Mouse (Mus musculus) limb, embryonic 15.5 days (tissue): Measurements from ENCODE around the gene Gm20219. TPM values are rescaled to one million over a fixed set of nuclear protein-coding genes. Genes with fewer than 3 reads are reported as not detected.
A peak's percentile ranks its signal among the peaks of the same experiment; 100 is the strongest.

ENCODE experiments used
- ATAC-seq: fragments of 200-750 bp; cut with Nextera tagmentation; 2 replicates; pipeline ENCODE4 v1.8.0; 2017; ENCODE audit warnings: low read depth, moderate TSS enrichment; ENCODE audit not compliant: insufficient number of reproducible peaks, low FRiP score, low TSS enrichment
- H3K27ac ChIP-seq: fragments of 300-500 bp; sonication (generic); 2 replicates; pipeline ENCODE4 v1.5.1; 2015; ENCODE audit warnings: moderate library complexity, mild to moderate bottlenecking, inconsistent platforms
- H3K27me3 ChIP-seq: fragments of 300-500 bp; sonication (generic); 2 replicates; pipeline ENCODE4 v1.6.1; 2015; ENCODE audit warnings: inconsistent platforms
- H3K36me3 ChIP-seq: fragments of 300-500 bp; sonication (generic); 2 replicates; pipeline ENCODE4 v1.6.1; 2015; ENCODE audit warnings: inconsistent platforms
- H3K4me1 ChIP-seq: fragments of 300-500 bp; sonication (generic); 2 replicates; pipeline ENCODE4 v1.6.1; 2015; ENCODE audit warnings: inconsistent platforms
- H3K4me2 ChIP-seq: fragments of 300-500 bp; sonication (generic); 2 replicates; pipeline ENCODE4 v1.6.1; 2015; ENCODE audit warnings: mild to moderate bottlenecking, inconsistent platforms
- H3K4me3 ChIP-seq: fragments of 300-500 bp; sonication (generic); 2 replicates; pipeline ENCODE4 v1.5.1; 2015; ENCODE audit warnings: mild to moderate bottlenecking, inconsistent platforms
- H3K9ac ChIP-seq: fragments of 300-500 bp; sonication (generic); 2 replicates; pipeline ENCODE4 v1.6.1; 2015; ENCODE audit warnings: inconsistent platforms
- H3K9me3 ChIP-seq: fragments of 300-500 bp; sonication (generic); 2 replicates; pipeline ENCODE4 v1.6.1; 2016; ENCODE audit warnings: inconsistent platforms
- WGBS: fragments of 180-500 bp; shearing (Covaris S2); methylation state at CpG from one replicate; pipeline ENCODE4 v1.1.7; 2015; 5-methylcytosine and 5-hydroxymethylcytosine counted together
- polyA plus RNA-seq: library from polyadenylated mRNA; unstranded; fragments of >200 nt; fragmentation: Nextera tagmentation; extraction: Ambion mirVana; gene quantifications from 2 replicates; pipeline ENCODE4 v1.2.1, GENCODE M21; 2015

The Gm20219 gene
- polyA plus RNA-seq, 1 experiment from 2014 or later = 16.6 TPM

DNA sequence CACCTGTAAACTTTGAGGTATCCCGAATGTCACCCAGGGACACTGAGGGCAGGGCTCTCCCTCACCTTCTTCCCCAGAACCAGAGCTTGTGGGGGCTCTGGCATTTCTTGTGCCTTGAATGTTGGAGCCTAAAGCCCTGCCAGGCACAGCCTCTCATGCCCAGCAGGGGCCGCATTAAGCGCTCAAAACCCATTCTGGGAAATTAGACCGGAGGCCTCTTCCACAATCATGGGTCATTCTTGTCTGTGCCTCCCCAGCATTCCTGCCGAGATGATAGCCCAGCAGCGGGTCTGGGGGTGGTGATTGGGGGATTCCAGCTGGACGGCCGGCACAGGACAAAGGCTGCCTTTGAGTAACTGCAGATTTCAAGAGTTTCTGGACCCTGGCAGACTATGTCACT is 16.3 kb downstream of the Gm20219 start:
- 44% methylated on average over 8 of the region's 8 CpGs for WGBS
- H3K36me3 ChIP-seq = no peaks in the 10 kb centered on the region
- ATAC-seq = no peak
- no peaks in the 10 kb centered on the region for H3K4me1 ChIP-seq
- no peak overlapping the region for H3K4me2 ChIP-seq
- H3K9me3 ChIP-seq = no peaks in the 10 kb centered on the region
- H3K4me3 ChIP-seq = no peak overlapping the region
- no peak overlapping the region for H3K9ac ChIP-seq
- no peak overlapping the region for H3K27ac ChIP-seq
- H3K27me3 ChIP-seq = no peaks in the 10 kb centered on the region

- no peaks in the 10 kb centered on the region for H3K36me3 ChIP-seq
- 79% methylated on average over 3 of the region's 3 CpGs for WGBS
- H3K27ac ChIP-seq = no peak overlapping the region
- H3K27me3 ChIP-seq = no peaks in the 10 kb centered on the region
- no peak overlapping the region for H3K4me3 ChIP-seq
- no peaks in the 10 kb centered on the region for H3K4me1 ChIP-seq
- no peak overlapping the region for H3K9ac ChIP-seq
- H3K9me3 ChIP-seq = no peaks in the 10 kb centered on the region
- no peak for ATAC-seq
- no peak overlapping the region for H3K4me2 ChIP-seq
These were observed 17.3 kb downstream of the Gm20219 start for GRCm38 (mm10) chr17:56536874-56537273.

GRCm38 (mm10) chr17:56536192-56536591 is 18.0 kb downstream of the Gm20219 start:
- no peak for ATAC-seq

DNA sequence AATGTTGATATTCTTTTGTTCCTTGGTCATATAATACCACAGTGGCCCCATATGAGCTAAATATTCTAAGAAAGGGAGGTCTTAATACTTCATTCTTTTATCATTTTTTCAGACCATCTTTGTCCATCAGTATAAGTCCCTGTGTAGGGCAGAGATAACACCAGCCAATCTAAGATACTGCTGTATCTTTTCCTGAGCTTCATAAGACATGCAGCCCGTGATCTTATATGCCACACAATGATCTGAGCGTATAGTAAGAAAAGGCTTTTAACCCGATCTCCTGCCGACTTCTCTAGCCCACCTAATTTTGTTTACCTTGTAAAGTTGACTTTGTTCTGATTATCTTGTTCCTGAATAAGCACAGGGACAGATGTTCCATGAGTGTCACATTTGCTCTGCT is 29.2 kb downstream of the Gm20219 start:
- H3K36me3 ChIP-seq = no peaks in the 10 kb centered on the region
- no peak for ATAC-seq
- no peak overlapping the region for H3K4me2 ChIP-seq
- no peak overlapping the region for H3K9ac ChIP-seq
- WGBS = 70% methylated on average over 4 of the region's 4 CpGs
- H3K4me3 ChIP-seq = no peak overlapping the region
- H3K27ac ChIP-seq = no peak overlapping the region
- no peaks in the 10 kb centered on the region for H3K4me1 ChIP-seq
- no peaks in the 10 kb centered on the region for H3K9me3 ChIP-seq
- H3K27me3 ChIP-seq = no peaks in the 10 kb centered on the region

More at GRCm38 (mm10) chr17:56536192-56536591, 18.0 kb downstream of the Gm20219 start:
- Histone ChIP-seq H3K4me2 (no peak overlapping the region), H3K9me3 (no peaks in the 10 kb centered on the region), H3K4me1 (no peaks in the 10 kb centered on the region), H3K36me3 (no peaks in the 10 kb centered on the region), H3K27me3 (no peaks in the 10 kb centered on the region), H3K9ac (no peak overlapping the region), H3K4me3 (no peak overlapping the region), H3K27ac (no peak overlapping the region)
- 77% methylated on average over 14 of the region's 14 CpGs for WGBS

- no peak for ATAC-seq
- no peak overlapping the region for H3K4me3 ChIP-seq
These were observed 31.4 kb downstream of the Gm20219 start for GRCm38 (mm10) chr17:56522744-56523143.

DNA sequence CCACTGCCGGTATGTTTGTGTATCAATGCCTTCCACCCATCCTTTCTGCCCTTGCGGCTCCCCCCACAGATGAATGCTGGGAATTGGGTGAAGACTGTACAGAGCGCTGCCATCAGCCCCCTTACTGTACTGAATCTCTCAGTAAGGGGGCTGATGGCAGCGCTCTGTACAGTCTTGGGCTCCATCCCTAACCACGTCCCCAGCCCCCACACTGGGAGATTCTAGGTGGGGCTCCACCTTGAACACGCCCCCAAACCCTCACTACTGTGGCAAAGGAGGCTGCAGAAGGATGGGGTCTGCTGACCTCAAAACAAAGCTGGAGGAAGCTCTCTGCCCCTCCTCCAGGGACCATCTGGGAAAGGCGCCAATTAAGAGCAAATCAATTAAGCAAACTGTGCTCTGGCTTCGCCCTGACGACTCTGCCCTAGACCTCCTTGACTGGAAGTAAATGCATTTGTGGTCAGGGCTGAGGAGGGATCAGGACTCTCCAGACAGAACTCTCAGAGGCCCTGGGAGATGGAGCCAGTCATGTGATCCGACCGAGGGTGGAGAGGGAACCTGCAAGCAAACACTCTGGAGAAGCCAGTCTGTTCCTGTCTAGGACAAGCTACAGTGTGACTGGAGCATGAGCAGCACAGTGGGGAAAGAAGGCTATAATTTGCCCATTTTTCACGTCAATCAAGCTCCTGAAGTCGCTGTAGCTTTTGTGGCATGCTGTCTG is 38.3 kb downstream of the Gm20219 start:
- H3K4me1 ChIP-seq = peaks cover 23% of the 10 kb centered on the region
- 11% methylated on average over 13 of the region's 13 CpGs for WGBS
- no peaks in the 10 kb centered on the region for H3K36me3 ChIP-seq
- H3K4me3 ChIP-seq = no peak overlapping the region
- no peak overlapping the region for H3K9ac ChIP-seq
- peaks cover 43% of the 10 kb centered on the region for H3K27me3 ChIP-seq
- no peak overlapping the region for H3K27ac ChIP-seq
- no peaks in the 10 kb centered on the region for H3K9me3 ChIP-seq
- no peak for ATAC-seq
- no peak overlapping the region; the same call in 1 of the 2 replicates for H3K4me2 ChIP-seq

More at GRCm38 (mm10) chr17:56522744-56523143, 31.4 kb downstream of the Gm20219 start:
- Histone ChIP-seq H3K4me1 (no peaks in the 10 kb centered on the region), H3K27me3 (no peaks in the 10 kb centered on the region), H3K36me3 (no peaks in the 10 kb centered on the region), H3K27ac (no peak overlapping the region), H3K4me2 (no peak overlapping the region), H3K9ac (no peak overlapping the region), H3K9me3 (no peaks in the 10 kb centered on the region)
- 21% methylated on average over 1 of the region's 1 CpGs for WGBS

GRCm38 (mm10) chr17:56514916-56515315 is 39.3 kb downstream of the Gm20219 start:
- ATAC-seq = no peak
- no peaks in the 10 kb centered on the region for H3K9me3 ChIP-seq
- WGBS = 41% methylated on average over 12 of the region's 12 CpGs
- H3K9ac ChIP-seq = no peak overlapping the region
- H3K27ac ChIP-seq = no peak overlapping the region
- H3K4me1 ChIP-seq = peaks cover 30% of the 10 kb centered on the region
- H3K4me3 ChIP-seq = no peak overlapping the region
- H3K27me3 ChIP-seq = peaks cover 53% of the 10 kb centered on the region
- H3K36me3 ChIP-seq = no peaks in the 10 kb centered on the region
- H3K4me2 ChIP-seq = no peak overlapping the region

DNA sequence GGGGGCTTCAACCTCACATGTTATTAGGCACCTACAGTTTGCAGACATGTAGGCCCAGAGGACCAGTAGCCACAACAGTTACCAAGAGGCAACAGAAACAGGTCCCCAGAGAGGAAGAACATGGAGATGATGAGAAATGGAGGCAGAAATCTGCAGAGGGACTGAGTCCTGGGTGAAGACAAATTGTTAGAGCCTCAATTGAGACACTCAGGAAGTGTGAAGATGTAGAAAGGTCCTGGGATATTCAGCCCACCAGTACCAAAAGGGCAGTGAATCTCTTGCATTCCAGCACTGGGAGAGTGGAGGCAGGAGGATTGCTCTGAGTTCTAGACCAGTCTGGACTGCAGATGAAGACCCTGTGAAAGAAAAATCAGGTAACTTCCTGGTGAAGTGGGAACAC is 39.9 kb downstream of the Gm20219 start:
- Histone ChIP-seq H3K4me1 (peaks cover 35% of the 10 kb centered on the region), H3K27me3 (peaks cover 59% of the 10 kb centered on the region), H3K4me2 (no peak overlapping the region), H3K9ac (no peak overlapping the region), H3K4me3 (no peak overlapping the region), H3K27ac (no peak overlapping the region), H3K9me3 (no peaks in the 10 kb centered on the region), H3K36me3 (no peaks in the 10 kb centered on the region)
- ATAC-seq = no peak

DNA sequence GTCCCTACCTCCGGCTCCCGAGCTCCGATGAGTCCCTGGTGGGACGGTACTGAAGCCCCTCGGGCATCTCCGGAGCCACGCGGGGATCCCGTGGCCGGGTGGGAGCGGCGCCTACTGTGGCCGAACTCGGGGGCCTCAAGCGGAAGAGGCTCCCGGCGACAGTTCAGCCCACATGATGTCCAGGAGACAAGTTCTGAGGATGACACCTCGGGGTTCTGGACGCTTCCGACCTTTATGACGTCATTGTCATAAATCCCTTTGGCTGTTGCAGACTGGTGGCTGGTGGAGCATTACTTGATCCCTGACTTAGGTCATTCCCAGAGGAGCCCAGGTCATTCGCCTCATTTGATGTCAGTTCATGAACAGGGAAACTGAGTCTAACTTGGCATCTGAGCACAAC is 41.9 kb downstream of the Gm20219 start, which contains the start of gene Znrf4:
Gene Znrf4 (minus strand): TSS at position 122 of the 400 bp plus-strand sequence.
- Histone ChIP-seq H3K9ac (0 out of 2 replicates have a peak within 1 kb of the TSS, but pooled peaks have one; percentile 14), H3K4me3 (peak within 1 kb of the TSS; percentile 35), H3K4me2 (peak within 1 kb of the TSS; percentile 54), H3K27ac (no peak within 1 kb of the TSS), H3K36me3 (no peaks in the 10 kb centered on the region), H3K27me3 (peaks cover 68% of the 10 kb centered on the region), H3K9me3 (no peaks in the 10 kb centered on the region), H3K4me1 (peaks cover 39% of the 10 kb centered on the region)
- ATAC-seq = no peak
- 61% methylated on average over 22 of the region's 22 CpGs for WGBS

- Histone ChIP-seq H3K4me1 (peaks cover 45% of the 10 kb centered on the region), H3K36me3 (no peaks in the 10 kb centered on the region), H3K27me3 (peaks cover 68% of the 10 kb centered on the region), H3K27ac (no peak overlapping the region), H3K9me3 (no peaks in the 10 kb centered on the region), H3K4me3 (peak overlapping the region; percentile 35), H3K4me2 (peak overlapping the region; percentile 54), H3K9ac (0 out of 2 replicates have a peak overlapping the region, but pooled peaks have one; percentile 14)
- ATAC-seq = no peak
- 15% methylated on average over 29 of the region's 29 CpGs for WGBS
These were observed 42.5 kb downstream of the Gm20219 start for GRCm38 (mm10) chr17:56511707-56512090.

DNA sequence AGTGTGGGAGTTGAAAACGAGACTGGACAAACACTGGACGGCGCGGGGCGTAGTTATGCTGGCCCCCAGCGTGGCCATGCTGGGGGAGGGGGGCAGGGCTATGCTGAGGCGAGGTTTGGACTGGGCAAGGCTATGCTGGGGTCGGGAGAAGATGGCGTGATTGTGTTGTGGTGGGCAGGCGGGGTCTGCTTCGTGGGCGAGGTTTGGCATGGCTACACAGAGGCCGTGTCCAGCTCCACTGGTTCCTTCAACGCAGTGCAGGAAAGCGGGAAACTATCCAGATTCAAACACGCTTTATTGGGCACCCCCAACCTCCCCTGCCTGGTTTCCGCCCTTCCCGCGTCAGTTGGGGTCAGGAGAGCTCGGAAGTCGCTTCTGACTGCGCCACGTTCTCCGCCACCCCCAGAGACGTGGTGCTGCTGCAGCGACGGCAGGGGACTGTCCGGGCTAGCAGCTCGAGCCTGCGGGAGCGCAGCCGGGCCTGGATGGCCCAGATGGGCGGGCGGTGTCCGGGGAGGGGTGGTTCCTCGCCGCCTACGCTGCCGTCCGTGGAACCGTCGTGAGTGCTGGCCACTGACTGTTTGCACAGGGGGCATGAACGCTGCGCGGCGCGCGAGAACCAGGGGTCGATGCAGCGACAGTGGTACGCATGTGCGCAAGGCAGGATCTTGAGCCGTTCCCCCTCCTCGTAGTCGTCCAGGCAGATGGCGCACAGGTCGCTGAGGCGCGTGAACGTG is 43.0 kb downstream of the Gm20219 start:
- WGBS = 7% methylated on average over 60 of the region's 60 CpGs

DNA sequence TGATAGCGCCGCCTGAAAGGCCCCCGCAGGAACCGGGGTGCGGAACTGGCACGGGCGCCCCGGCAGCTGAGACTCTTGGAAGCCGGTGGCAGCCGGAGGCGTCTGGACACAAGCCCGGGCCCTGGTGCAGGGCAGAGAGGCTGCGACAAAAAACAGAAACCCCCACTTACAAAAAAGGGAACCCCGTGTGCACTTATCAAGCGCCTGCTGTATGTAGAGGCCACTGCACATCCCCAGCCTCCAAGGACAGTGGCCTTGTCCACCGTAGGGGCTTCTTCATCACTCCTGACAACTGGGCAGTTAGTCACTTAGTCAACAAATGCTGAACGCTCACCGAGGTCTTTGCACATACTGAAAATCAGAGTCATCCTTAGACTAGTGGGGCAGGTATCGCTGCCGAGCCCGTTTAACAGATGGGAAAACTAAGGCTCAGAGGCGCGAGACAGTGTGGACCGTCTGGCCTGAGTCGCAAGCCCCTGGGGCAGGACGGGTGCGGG is 43.7 kb downstream of the Gm20219 start:
- H3K27ac ChIP-seq = no peak overlapping the region
- H3K9me3 ChIP-seq = no peaks in the 10 kb centered on the region
- no peaks in the 10 kb centered on the region for H3K36me3 ChIP-seq
- H3K27me3 ChIP-seq = peaks cover 62% of the 10 kb centered on the region
- peaks cover 41% of the 10 kb centered on the region for H3K4me1 ChIP-seq
- H3K4me2 ChIP-seq = peak overlapping the region; percentile 54; the same call in 1 of the 2 replicates
- peak overlapping the region; percentile 35; the same call in 1 of the 2 replicates for H3K4me3 ChIP-seq
- no peak for ATAC-seq
- WGBS = 26% methylated on average over 27 of the region's 27 CpGs
- no peak overlapping the region for H3K9ac ChIP-seq

More for the DNA sequence above, 43.0 kb downstream of the Gm20219 start:
- H3K4me3 ChIP-seq = peak overlapping the region; percentile 35
- H3K27ac ChIP-seq = no peak overlapping the region
- H3K9me3 ChIP-seq = no peaks in the 10 kb centered on the region
- H3K4me2 ChIP-seq = peak overlapping the region; percentile 54
- 0 out of 2 replicates have a peak overlapping the region, but pooled peaks have one; percentile 14 for H3K9ac ChIP-seq
- peaks cover 47% of the 10 kb centered on the region for H3K4me1 ChIP-seq
- H3K27me3 ChIP-seq = peaks cover 68% of the 10 kb centered on the region
- no peak for ATAC-seq
- no peaks in the 10 kb centered on the region for H3K36me3 ChIP-seq
